Mouse (Mus musculus) frontal cortex, postnatal 10 days (tissue): Measurements from ENCODE around the gene Srebf2.

Experiments used
- DNase-seq, 2 experiments: peaks; one replicate each; pipeline ENCODE4 v3.0.0; 2022; ENCODE audit warnings: low spot score in 2 of 2, mixed read lengths in 1 of 2

Srebf2 gene

GRCm38 (mm10) chr15:82182311-82182710 lies 35.3 kb downstream of the Srebf2 start:
- no peak for DNase-seq

GRCm38 (mm10) chr15:82183596-82183995 lies 36.6 kb downstream of the Srebf2 start:
- DNase-seq: no peak

GRCm38 (mm10) chr15:82184183-82184582 lies 37.2 kb downstream of the Srebf2 start:
- no peak for DNase-seq

- DNase-seq: no peak
Observed at GRCm38 (mm10) chr15:82184656-82185055, 37.7 kb downstream of the Srebf2 start.

GRCm38 (mm10) chr15:82185062-82185783 lies 38.2 kb downstream of the Srebf2 start:
- DNase-seq: no peak

GRCm38 (mm10) chr15:82186131-82186530 lies 39.1 kb downstream of the Srebf2 start:
- DNase-seq: no peak

- no peak for DNase-seq
Observed at GRCm38 (mm10) chr15:82186931-82187330, 40.0 kb downstream of the Srebf2 start.

GRCm38 (mm10) chr15:82187401-82187800 lies 40.4 kb downstream of the Srebf2 start:
- no peak for DNase-seq

- DNase-seq: no peak
Observed at GRCm38 (mm10) chr15:82187924-82188323, 40.9 kb downstream of the Srebf2 start.

GRCm38 (mm10) chr15:82188481-82189240 lies 41.7 kb downstream of the Srebf2 start:
- no peak for DNase-seq

- no peak for DNase-seq
Observed at GRCm38 (mm10) chr15:82192617-82193016, 45.6 kb downstream of the Srebf2 start.

GRCm38 (mm10) chr15:82196300-82196699 lies 49.3 kb downstream of the Srebf2 start:
- DNase-seq: no peak

- no peak for DNase-seq
Observed at GRCm38 (mm10) chr15:82197246-82197750, 50.3 kb downstream of the Srebf2 start.

- no peak for DNase-seq
Observed at GRCm38 (mm10) chr15:82197937-82198336, 51.0 kb downstream of the Srebf2 start.

GRCm38 (mm10) chr15:82198342-82198741 lies 51.4 kb downstream of the Srebf2 start:
- DNase-seq: no peak

- DNase-seq: no peak
Observed at GRCm38 (mm10) chr15:82199546-82199945, 52.6 kb downstream of the Srebf2 start.

- no peak for DNase-seq
Observed at GRCm38 (mm10) chr15:82202086-82202485, 55.1 kb downstream of the Srebf2 start.

GRCm38 (mm10) chr15:82203090-82203489 lies 56.1 kb downstream of the Srebf2 start:
- DNase-seq: no peak

GRCm38 (mm10) chr15:82203611-82204351 lies 56.8 kb downstream of the Srebf2 start:
- no peak for DNase-seq

- DNase-seq: no peak
Observed at GRCm38 (mm10) chr15:82204680-82205371, 57.8 kb downstream of the Srebf2 start.

GRCm38 (mm10) chr15:82206365-82207104 lies 59.6 kb downstream of the Srebf2 start:
- DNase-seq: no peak
